Mouse (Mus musculus) liver, adult 2 months (tissue): ENCODE measurements at regions not wholly inside any gene's neighbourhood (a gene's known extent, or its start where the extent isn't known, plus 50 kb on each side); places are given as distances from the start of the nearest gene placed in this dataset.

Experiments
- CTCF ChIP-seq: fragments of 200-500 bp; IDR thresholded peaks from 2 replicates; pipeline ENCODE4 v1.5.1; 2011; ENCODE audit warnings: low read depth, low read length, control low read depth
- POLR2A ChIP-seq: fragments of 200-500 bp; IDR thresholded peaks from 2 replicates; pipeline ENCODE4 v1.6.1; 2011; ENCODE audit warnings: low read length, control low read depth; ENCODE audit not compliant: insufficient read depth; ENCODE audit errors: extremely low read depth

DNA sequence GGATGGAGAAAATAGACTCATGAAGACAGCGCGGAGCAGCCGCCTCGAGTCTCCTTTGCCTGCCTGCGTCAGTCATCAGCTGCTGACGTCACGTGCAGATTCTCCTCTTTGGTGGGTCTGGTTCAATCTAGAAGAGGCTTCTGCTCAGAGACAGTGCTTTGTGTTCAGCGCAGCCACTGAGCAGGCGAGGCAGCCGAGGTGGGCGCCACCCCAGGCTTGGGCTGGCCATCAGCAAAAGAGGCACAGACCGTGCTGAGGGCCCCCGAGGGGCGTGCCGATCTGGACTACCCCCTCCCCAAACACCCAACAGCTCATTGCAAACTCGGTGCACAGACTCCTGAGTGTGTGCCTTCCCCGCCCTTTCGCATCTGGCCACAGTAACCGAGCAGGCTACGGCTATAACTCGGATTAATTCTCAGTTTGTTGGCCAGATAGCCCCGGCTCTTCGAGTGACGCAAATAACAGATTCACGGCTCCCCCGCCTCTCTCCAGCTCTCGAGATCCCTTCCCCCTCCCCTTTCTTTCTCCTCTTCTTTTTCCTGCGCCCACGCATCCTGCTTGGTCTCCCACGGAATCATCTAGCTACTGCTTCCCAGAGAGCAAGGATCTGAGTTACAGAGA is 89.2 kb upstream of the Hsd17b12 start:
- TF ChIP-seq POLR2A (no peak), CTCF (no peak)
